Mouse (Mus musculus) kidney, adult 2 months (tissue): ENCODE results near the gene Bivm.

Experiments
- CTCF ChIP-seq: fragments of 200-500 bp; conservative IDR thresholded peaks from 2 replicates; pipeline ENCODE4 v1.5.1; 2011; ENCODE audit warnings: low read depth, mild to moderate bottlenecking, control low read depth, low read length, moderate library complexity, mixed read lengths; ENCODE audit not compliant: insufficient read depth, insufficient read length
- POLR2A ChIP-seq: fragments of 200-500 bp; IDR thresholded peaks from one replicate; pipeline ENCODE4 v1.6.1; 2011; ENCODE audit warnings: low read depth, low read length, control low read depth

DNA sequence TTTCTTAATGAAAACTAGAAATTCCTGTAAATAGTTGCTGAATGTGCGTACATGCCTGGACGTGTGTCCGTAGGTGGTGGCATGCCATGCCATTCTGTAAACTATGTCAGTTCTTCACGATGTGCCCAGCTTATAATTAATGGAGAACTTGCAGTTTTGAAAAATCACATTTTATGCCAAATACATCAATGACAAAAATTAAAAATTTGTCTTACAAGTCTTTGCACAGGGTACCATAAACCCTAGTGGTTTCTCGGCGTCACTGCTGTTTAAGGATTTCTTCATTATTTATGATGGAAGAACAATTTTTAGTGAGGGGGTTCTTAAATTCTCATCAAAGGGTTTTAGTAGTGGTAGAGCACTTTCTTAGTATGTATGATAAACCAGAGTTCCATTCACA is 29.9 kb downstream of the Bivm start:
- TF ChIP-seq POLR2A (no peak), CTCF (no peak)
